ENCODE assay signal across 8 mouse cellular contexts in the genomic region with DNA sequence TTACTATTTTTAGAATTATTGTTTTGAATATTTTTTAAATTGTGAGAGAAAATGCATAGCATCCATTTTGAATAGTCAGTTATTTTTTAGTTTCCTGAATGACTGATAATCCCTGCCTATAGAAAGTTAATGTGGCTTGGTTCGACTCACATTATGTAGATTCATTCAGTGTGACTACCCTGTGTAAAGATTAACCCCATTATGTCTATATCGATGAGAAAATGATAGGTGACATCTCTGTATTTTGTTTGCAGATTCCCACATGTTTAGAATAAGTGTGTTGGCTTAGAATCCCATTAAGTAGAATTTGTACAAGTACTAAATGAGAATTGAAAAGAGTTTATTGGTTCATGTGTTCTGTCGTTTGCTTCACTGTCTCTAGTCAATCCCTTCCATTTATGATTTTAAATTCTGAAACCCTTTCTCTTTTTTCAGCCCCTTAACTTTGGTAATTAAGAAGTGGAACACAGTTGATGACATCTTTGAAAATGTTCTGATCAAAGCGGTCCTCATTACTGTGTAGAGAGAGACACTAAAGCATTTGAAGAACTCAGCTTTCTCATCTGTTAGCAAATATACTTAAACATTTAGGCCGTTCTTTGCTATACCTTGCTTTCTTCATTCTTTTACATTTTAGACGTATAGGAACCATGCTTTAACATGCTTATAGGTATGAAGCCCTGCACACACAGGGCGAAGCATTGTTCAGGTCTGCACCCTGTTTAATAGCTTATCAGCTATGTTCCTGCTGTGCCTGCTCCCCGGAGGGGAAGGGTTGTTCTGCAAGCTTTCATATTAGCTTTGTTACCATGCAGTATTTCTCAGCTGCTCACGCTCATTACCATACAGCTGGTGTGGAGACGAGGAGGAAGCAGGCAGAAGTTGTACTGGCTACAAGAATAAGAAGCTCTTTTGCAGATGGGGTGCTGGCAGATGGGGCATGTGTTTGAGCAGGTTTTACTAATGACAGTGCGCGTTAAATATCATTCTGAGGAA.
DNase-seq lines count a peak whose midpoint lies in the region; ATAC-seq lines count a peak whose summit lies in the region.

No protein-coding gene starts in this region.

- no peaks in the 10 kb centered on the region for H3K9me3 ChIP-seq in limb, embryonic 12.5 days
- no peaks in the 10 kb centered on the region for H3K9me3 ChIP-seq in limb, embryonic 10.5 days (replicated peaks)
- no peaks in the 10 kb centered on the region for H3K9me3 ChIP-seq in forebrain, embryonic 14.5 days (replicated peaks; ENCODE audit: control insufficient read depth, low read length)

- intact Hi-C loops in left cerebral cortex, postnatal 14 days (cut with DNase I), result loop anchor here (2.0 kb wide), 1 partner anchor 627 kb away; no protein-coding TSS in a partner anchor

- no peak overlapping the region for H3K4me3 ChIP-seq in limb, embryonic 12.5 days (replicated peaks)
- no peak overlapping the region for H3K4me3 ChIP-seq in limb, embryonic 10.5 days
- H3K4me3 ChIP-seq in forebrain, embryonic 14.5 days (ENCODE audit: low read depth, low read length), result no peak overlapping the region

- no peak overlapping the region for H3K4me2 ChIP-seq in limb, embryonic 12.5 days
- H3K4me2 ChIP-seq in forebrain, embryonic 14.5 days (ENCODE audit: low read length), result peak overlapping the region; percentile 39

- no peak for ATAC-seq in limb, embryonic 12.5 days (ENCODE audit: insufficient number of reproducible peaks, insufficient read depth, low FRiP score, low TSS enrichment, low read depth)
- ATAC-seq in forebrain, embryonic 14.5 days, result peak; percentile 95
- no peak for ATAC-seq in erythroblast, adult 5-6 weeks (replicated peaks; ENCODE audit: low FRiP score, poor library complexity, severe bottlenecking)

- no peaks in the 10 kb centered on the region for H3K27me3 ChIP-seq in limb, embryonic 12.5 days
- H3K27me3 ChIP-seq in limb, embryonic 10.5 days (ENCODE audit: low read depth, poor library complexity, severe bottlenecking), result no peaks in the 10 kb centered on the region
- H3K27me3 ChIP-seq in forebrain, embryonic 14.5 days (replicated peaks; ENCODE audit: control insufficient read depth, insufficient read depth, low read length), result no peaks in the 10 kb centered on the region

- no peak for DNase-seq in limb, embryonic 10.5 days (ENCODE audit: low spot score)
- peak; percentile 91 for DNase-seq in forebrain, embryonic 14.5 days (ENCODE audit: low spot score)
- peak; percentile 45 to 46 for DNase-seq in left cerebral cortex, postnatal 14 days (ENCODE audit: low spot score in 2 of 2)
- peak; percentile 85 for DNase-seq in retina, embryonic 14.5 days (ENCODE audit: low spot score)
- DNase-seq in heart, adult 8-10 months (ENCODE audit: low spot score), result no peak
- DNase-seq in urinary bladder, postnatal 4 days (ENCODE audit: low spot score in 2 of 2), result no peak

- H3K36me3 ChIP-seq in limb, embryonic 12.5 days, result no peaks in the 10 kb centered on the region
- no peaks in the 10 kb centered on the region for H3K36me3 ChIP-seq in limb, embryonic 10.5 days
- H3K36me3 ChIP-seq in forebrain, embryonic 14.5 days (ENCODE audit: control insufficient read depth, insufficient read depth, low read length), result no peaks in the 10 kb centered on the region

- WGBS in limb, embryonic 12.5 days, result 68% methylated on average over 12 of the region's 12 CpGs
- 84% methylated on average over 12 of the region's 12 CpGs for WGBS in limb, embryonic 10.5 days
- 15% methylated on average over 12 of the region's 12 CpGs for WGBS in forebrain, embryonic 14.5 days

- no peak overlapping the region for H3K9ac ChIP-seq in limb, embryonic 12.5 days (replicated peaks)
- peak overlapping the region; percentile 37 for H3K9ac ChIP-seq in forebrain, embryonic 14.5 days (ENCODE audit: low read length)

- peaks cover 5% of the 10 kb centered on the region for H3K4me1 ChIP-seq in limb, embryonic 12.5 days (replicated peaks)
- H3K4me1 ChIP-seq in limb, embryonic 10.5 days, result no peaks in the 10 kb centered on the region
- peaks cover 12% of the 10 kb centered on the region for H3K4me1 ChIP-seq in forebrain, embryonic 14.5 days (ENCODE audit: control insufficient read depth, insufficient read depth, low read length)

- peak overlapping the region; percentile 41; the same call in 1 of the 2 replicates for H3K27ac ChIP-seq in limb, embryonic 12.5 days
- H3K27ac ChIP-seq in limb, embryonic 10.5 days, result no peak overlapping the region
- peak overlapping the region; percentile 82 for H3K27ac ChIP-seq in forebrain, embryonic 14.5 days (ENCODE audit: low read depth, low read length)

Comparison
In these comparisons a context has a peak if more than half of its experiments do, and no peak if none do; other contexts are left out.
1. DNase-seq: peak in forebrain, embryonic 14.5 days (single experiment), left cerebral cortex, postnatal 14 days (2 of 2) and retina, embryonic 14.5 days (single experiment); none in limb, embryonic 10.5 days (single experiment), heart, adult 8-10 months (single experiment) and urinary bladder, postnatal 4 days (0 of 2).